Mouse (Mus musculus) cerebellum, adult 18-20 months (tissue): ENCODE measurements at regions not wholly inside any gene's neighbourhood (a gene's known extent, or its start where the extent isn't known, plus 50 kb on each side); places are given as distances from the start of the nearest gene placed in this dataset.
"Not testable (repeated sequence)": the region's sequence is repeated elsewhere in the genome, so short reads cannot be mapped to it uniquely, and the experiment has no call there.

Source experiments
- DNase-seq, 2 experiments: peaks; one replicate each; pipeline ENCODE4 v3.0.0; 2021

DNA sequence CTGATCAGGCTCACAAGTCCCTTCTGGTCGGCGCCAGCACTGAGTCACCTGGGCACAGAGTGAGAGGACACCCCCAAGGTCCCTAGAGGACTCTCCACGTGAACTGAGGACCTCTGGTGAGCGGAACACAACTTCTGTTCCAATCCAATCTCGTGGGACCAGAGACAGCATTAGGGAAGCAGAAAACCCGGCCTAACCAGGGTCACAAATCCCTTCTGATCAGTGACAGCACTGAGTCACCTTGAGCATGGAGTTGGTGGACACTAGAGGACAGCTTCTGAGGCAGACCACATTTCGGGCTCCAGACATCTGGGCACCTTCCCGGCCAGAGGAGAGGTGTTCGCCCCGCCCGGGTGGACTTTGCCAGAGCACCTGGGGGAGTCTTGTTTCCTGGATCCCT lies 412.3 kb upstream of the Arid1b start:
- no peak for DNase-seq

DNA sequence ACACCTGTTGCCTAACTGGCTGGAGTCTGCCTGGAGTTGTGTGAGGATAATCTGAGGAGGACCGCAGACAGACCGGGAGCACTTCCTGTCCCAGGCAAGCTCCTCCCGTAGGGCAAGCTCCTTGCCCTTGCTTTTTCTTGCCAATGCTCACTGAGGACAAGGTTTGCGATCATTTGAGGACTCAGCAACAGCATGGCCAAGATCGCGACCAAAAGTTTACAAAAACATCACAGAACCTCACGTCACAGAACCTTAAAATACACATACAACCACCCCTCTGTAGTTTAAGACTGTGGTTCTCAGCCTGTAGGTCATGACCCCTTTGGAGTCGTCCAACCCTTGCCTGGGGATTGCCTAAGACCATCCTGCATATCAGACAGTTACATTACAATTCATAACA lies 383.7 kb upstream of the Arid1b start:
- DNase-seq: no peak

DNA sequence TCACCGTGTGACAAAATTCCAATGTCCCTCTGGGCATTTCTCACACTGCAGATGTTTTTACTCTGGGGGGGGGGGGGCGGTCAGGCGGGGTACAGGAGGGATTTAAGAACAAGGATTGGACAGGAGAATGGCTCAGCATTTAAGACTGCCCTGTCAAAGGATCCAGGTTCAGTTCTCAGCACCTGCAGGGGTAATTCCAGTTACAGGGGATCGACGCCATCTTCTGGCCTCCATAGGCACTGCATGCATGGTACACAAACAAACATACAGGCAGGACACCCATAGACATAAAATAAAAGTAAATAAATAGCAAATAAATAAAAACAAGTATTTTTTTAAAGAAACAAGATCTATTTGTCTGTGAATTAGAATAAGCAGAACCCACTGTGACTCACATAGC lies 383.1 kb upstream of the Arid1b start:
- no peak for DNase-seq

DNA sequence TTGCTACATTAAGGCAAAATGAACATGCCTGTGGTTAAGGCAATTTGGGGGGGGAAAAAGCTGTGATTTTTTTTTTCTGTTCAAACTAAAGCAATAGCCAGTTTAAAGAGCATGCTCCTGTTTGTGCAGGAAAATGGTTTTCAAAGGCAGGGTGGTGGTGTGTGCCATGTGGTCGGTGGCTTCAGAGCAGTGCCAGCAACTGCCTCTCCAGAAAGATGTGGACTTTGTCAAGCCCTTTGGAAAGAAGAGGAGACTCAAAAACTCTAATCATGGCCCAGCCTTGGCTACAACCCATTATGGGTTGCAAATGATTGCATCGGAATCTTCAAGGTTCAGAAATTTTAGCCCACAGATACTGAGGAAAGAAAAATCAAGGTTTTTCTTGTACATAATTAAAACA lies 382.4 kb upstream of the Arid1b start:
- DNase-seq: no peak

DNA sequence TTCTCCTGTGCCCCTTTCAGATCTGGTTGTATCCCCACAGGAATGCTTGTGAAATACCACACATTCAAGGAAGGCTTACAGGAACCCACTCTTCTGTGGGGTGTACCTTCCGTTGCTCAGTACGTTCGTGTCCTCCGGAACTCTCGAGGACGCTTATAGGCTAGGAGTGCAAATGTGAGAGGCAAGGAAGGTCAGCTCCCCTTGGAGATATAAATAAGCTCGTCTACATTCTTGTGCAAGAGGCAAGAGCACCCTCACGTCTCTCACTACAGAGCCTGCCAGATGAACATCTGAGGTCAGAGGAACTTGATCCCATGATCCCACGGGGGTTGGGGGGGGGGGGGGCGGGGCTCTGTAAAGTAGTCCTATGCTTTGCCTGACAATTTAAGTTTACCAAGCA lies 382.0 kb upstream of the Arid1b start:
- DNase-seq: no peak

DNA sequence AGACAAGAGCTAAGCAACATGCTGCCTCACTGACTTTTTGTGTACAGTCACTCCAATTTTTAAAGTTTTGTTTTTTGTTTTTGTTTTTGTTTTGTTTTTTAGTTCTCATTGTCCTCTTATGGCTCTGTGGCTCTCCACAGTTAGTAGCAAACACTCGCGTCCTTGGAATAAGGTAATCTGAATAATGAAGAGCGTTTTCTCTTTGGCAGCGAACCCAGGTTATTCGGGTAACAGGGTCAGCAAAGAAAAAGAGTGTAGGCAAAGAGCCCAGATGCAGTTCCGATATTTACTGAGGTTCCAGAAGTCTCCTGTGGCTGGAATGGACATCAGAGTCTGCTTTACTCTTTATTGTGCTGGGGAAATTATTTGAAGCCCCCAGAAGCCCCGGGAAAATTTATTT lies 381.4 kb upstream of the Arid1b start:
- DNase-seq: no peak

DNA sequence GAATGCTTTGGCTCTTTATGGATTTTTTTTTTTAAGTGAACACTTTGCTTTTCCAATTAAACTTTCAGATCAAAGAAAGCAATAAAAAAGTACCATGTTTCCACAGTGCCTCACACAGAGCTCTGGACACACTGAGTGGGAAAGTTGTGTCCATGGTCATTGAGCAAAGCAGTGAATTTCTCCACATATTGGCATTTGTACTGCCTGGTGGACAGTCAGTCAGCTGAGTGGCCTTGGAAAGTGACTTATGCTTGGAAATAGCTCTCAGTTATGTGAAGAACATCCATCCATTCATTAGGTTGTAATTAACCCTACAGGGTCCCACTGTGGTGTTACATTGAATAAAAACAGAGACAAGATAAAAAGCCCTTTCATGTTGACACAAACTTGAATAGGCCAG lies 373.8 kb upstream of the Arid1b start:
- no peak for DNase-seq

DNA sequence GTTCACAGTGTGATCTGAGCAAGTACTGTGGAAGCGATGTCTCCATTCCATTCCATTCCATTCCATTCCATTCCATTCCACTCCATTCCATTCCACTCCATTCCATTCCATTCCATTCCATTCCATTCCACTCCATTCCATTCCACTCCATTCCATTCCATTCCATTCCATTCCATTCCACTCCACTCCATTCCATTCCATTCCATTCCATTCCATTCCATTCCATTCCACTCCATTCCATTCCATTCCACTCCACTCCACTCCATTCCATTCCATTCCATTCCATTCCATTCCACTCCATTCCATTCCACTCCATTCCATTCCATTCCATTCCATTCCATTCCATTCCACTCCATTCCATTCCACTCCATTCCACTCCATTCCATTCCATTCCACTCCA lies 368.0 kb upstream of the Arid1b start:
- not testable (repeated sequence) for DNase-seq

DNA sequence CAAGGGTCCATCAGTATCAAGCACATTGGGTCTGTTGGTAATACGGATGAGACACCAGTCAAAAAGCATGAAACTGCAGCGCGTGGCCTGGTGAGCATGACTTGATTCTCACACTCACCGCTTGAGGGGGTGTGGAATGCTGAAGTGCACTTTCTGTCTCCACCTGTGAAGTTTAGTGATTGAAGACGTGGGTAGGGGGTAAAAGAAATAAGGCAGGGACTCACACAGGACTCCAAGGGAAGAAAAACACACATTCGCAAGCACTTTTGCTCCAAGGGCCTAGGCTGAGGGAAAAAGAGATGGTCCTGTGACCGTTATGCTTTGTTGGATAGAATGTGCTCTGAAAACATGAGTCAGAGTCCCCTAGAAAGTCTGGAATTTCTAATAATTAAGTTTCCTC lies 366.6 kb upstream of the Arid1b start:
- no peak for DNase-seq

DNA sequence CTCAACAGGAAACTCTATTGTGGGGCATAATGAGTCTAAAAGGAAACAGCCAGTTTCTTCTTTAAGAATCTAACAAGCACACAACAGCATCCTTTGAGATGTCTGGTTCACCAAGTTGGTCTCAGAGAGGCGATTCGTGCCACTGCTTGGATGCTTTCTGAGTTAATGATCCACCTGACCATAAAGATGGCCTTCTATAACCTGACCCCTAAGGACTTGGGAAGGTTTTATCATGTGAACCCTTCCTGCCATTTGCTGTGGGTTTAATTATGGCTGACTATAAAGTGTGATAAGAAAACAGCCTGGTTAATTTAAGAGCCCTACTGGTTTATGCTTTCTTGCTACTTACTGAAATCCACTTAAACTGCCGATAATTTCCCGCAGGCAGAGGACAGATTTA lies 363.0 kb upstream of the Arid1b start:
- DNase-seq: no peak

DNA sequence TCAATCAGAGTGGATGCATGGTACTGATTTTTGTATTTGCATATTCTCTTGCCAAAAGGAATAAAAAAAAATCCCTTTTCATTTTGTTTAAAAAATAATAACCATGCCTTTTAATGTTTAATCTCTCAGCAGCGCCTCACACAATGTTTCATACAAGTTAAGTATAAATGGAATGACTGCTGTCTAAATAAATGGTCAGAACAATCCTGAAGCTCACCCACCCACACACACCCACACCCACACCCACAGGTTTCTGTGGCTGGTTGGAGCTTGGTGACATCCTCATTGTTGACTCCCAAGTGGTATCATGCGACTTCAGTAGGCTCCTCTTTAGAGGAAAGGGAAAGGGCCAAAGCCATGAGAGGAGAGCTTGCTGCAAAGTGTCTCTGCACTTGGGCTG lies 361.6 kb upstream of the Arid1b start:
- no peak for DNase-seq

DNA sequence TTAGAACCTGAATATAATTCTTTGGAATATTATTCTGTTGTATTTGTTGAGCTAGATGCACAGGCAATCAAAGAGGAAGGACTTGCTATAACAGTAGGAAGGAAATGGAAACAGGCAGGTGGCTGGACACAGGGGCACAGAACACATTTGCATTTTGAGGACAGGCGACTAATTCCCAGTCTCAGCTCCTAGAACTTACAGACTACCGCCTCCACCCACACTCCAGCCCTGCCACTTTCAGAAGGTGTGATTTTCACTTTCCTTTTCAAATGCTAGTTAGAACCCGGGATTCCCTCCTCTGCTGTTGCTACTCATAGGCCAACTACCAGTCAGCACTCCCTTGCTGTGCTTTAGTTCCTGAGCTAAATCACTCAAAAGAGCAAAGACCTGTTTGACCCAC lies 360.4 kb upstream of the Arid1b start:
- DNase-seq: no peak

DNA sequence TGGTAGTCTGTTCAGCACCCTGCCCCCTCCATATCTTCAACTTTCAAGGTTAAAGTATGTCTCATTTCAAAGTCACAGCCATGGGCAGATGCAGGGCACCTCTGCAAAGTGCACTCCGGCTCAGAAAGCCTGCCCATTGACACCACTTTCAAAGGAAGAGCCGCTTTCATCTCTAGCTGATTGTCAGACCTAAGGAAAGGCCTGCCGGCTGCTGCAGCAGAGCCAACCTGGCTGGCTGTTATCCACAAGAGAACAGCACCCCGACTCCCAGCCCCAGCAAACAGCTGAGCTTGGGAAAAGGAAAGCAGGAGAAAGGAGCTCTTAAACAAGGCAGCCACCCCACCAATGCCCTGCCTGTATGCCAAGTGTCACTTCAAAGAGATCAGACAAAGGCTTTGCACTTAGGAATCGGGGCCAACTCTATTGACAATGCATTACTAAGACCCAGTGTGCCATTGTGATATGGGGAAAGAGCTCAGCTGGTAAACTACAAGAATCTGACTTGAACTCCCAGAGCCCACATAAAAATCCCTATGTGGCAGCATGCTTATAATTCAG lies 357.3 kb upstream of the Arid1b start:
- DNase-seq: no peak

DNA sequence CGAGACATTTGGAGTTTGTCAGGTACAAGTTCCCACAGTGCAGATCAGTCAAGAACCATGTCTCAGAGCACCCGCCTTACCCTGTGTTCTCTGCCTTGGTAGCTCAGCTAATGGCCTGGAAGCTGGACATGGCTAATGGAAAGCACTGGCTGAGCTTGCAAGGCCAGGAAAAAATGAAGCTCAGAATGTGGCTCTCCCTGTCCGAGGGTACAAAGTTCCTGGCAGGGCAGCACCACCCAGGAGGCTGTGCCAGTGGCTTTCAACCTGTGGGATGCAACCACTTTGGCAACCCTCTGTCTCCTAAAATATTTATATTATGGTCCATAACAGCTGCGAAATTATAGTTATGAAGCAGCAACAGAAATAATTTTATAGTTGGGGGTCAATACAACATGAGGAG lies 354.6 kb upstream of the Arid1b start:
- no peak for DNase-seq

DNA sequence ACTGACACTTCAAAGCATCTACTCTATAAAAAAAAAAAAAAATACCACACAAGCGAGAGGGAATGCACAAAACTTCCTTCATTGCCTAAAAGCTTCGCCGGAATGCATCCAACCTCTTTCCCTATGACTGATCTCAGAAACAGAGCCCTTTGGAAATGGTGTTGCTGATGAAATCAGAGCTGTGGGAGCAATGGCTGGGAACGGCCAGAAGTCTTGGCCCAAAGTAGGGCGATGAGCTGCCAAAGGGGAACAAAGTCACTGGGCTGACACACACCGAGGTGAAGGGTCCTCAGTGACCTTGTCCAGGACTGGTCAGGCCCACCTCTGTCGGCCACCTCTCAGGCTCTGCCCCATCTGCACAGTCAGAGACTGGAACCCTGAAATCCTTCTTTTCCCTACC lies 353.6 kb upstream of the Arid1b start:
- no peak for DNase-seq

DNA sequence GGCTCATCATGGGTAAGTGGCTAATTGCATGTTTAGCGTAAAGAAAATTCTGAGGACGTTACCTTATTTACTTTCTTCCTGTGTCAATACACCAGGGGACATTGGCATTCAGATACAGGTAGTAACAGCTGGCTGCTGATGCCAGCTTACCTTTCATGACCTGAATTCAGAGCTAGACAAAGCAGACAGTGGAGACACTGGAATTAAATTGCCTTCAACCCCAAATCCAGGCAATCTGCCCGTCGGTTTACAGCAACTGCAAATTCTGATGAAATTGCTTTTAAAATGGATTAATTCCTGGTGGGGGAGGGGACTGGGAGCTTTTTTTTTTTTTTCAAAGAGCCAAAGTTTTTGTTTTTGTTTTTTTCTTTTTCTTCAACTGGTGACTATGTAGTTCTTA lies 353.0 kb upstream of the Arid1b start:
- no peak for DNase-seq

DNA sequence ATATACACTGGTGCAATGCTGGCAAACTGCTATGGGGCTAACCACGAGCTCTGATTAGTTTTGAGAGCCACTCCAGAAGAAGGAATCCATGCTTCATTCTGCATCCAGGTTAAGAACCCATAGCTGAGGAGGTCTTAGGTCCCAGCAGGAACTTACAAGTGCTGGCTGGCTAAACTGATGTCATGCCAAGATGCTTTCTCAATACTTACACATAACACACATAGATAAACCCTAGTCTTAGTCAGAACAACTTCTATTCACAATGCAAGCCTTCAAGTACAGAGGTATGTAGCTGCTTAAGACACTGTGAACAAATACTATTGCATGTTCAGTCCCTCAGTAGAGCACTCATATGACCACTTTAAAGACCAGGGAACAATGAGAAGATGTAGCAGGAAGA lies 352.1 kb upstream of the Arid1b start:
- DNase-seq: no peak

DNA sequence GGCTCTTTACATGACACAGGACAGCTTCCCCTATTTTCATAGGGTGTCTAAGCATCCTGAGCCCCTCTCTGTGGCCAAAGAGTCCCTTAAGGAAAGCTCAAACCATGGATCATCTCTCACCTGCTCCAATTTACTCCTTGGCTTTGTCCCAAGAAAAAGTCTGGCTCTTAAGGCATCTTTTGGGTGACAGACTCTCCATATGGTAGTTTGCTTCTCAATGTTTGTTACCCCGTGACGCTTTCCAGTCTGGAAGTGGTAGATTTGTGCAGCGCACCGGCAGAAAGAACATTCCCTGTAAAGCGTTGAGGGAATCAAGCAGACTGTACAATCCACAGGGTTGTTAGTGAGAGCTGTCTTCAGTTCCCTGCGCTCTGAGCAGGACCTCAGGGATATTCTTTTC lies 350.8 kb upstream of the Arid1b start:
- no peak for DNase-seq

DNA sequence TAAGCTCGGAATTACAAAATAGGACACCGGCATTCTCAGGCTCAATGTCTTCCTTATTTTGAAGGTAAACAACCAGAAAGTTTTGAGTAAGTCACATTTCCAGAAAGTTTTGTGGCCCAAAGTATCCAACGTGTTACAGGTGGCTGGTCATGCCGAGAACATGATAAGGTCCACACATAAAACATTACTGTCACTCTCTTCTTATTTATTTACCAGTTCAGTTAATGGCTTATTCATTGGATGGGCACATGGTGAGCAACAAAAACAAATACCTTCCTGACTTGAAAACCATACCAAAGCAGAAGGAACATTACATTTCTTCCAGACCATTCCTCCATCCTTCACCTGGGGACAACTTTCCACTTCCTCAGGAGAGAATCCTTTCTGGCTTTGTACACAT lies 345.5 kb upstream of the Arid1b start:
- no peak for DNase-seq

DNA sequence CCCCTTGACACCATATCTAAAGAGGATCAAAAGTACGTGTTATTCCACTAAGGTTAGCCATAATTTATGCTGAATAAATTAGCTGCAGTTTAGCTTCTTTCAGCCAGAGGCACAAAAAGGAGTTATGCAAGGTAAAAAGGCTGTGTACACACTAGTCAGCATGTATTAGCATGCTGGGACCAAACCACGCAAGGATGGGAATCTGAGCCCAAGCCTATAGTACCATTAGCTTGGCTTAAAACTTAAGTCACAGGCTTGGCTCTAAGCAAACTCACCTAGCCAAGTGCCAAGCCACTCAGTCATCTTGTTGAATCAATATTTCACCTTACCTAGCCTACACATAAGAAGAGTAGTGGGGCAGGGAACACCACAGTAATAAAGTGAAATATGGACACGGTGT lies 339.9 kb upstream of the Arid1b start:
- DNase-seq: no peak

DNA sequence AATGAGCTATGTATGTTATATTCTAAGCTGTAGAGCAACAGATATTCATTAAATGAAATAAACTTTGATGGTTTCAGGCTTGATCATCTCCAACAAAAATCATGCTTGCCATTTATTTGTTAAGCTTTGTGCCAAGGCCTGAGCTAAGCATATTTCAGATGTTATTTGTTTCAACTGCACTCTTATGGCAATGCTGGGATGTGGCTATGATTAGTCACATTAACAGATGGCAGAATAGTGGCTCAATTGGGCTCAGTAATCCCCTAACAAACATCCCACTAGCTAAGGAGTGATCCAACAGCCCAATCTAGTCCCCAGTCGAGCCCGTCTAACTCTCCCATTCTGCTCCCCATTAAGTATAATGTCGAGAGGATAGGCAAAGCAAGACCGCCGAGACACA lies 332.1 kb upstream of the Arid1b start:
- no peak for DNase-seq

DNA sequence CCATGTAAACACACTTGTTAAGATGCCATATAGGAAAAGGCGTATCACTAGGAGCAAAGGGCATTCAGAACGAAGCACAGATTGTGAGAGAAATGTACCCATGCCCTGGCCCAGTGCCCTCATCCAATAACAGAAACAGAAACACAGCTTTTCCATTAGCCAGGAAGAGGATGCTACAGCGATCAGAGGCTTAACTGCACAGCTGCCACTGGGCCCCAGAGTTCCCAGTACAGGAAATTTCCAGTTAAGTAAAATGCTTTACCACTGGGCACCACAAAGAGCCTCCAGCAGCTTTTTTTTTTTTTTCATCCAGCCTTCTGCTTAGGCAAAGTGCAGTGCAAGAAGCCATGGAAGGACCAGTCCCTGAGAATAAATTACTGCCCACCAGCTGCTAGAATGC lies 325.6 kb upstream of the Arid1b start:
- no peak for DNase-seq

DNA sequence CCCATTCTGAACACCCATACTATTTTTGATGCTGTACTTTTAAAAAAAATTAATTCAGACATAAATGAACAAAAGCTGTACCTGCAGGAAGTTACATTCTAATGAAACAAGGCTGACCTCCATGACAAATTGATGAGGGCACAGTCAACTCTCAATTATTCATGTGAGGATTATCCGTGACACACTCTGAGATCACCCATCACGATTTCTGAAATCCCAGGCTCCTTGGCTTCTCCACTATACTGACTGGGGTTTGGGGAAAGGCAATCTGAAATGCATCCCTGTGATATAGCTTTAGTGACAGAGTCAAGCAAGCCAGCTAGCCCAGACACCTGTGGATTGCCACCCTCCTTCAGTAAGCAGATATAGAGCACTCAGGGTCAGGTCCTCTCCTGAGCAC lies 320.9 kb upstream of the Arid1b start:
- DNase-seq: no peak

DNA sequence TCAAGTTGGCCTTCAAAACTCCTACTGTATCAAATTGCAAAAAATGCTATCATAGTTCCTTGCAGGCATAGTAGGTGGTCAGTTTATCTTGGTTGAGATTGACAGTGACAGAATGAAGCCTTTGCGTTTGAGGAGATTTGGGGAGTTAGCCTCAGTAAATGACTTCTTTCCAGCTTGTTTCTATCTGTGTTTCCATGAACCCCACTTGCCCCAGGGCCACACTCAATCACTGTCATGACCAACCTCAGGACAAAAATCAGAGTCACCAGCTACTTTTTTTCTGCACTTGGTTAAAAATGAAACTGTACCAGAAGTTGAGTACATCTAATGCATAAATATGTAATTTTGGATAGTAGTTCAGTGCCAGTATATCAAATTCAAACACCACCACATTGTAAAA lies 287.7 kb upstream of the Arid1b start:
- no peak for DNase-seq

DNA sequence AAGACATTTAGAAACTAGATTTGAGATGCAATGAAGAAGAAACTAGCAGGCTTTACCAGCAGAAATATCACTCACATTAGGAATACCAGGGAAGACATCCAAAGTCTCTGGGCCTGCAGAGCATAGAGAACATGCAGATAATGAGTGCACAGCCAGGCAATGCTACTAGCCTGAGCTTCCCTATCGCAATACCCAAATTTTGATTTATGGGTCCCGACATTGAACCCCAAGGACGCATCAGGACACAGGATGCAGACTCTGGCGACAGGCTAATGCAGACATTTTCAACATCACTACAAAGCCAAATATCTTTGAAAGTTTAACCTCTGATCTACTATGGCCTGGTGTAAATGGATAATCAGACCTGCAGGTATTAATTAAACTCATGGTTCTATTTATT lies 273.1 kb upstream of the Arid1b start:
- no peak for DNase-seq

DNA sequence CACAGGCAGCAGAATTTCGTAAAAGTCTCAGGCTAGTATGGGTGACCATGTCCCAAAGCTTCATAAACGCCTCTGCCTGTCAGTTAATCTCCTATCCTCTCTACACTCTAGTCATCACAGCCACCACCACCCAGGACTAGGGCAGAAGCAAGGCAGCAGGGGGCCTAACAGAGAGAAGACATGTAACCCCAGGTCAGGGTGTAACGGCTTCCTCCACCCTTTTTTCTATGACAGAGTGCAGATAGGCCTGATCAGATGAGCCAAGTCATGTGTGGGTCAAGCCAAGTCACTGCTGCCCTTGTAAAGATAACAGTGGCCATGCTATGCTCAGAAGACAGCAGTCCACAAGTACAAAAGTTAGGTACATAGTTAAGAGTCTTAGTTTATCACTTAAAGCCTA lies 270.1 kb upstream of the Arid1b start:
- no peak for DNase-seq
